Mouse (Mus musculus): ENCODE data around the gene Tfap2a. TPM values are rescaled to one million over a fixed set of nuclear protein-coding genes. Genes with fewer than 3 reads are reported as not detected.

The Tfap2a gene
- polyA plus RNA-seq, 1 experiment from 2014 or later = 8.4 TPM

- DNase-seq (ENCODE audit: low spot score) = no peak
- H3K4me2 ChIP-seq (ENCODE audit: low read depth, low read length) = peak overlapping the region; percentile 59
- H3K36me3 ChIP-seq (replicated peaks; ENCODE audit: control insufficient read depth, insufficient read depth, low read depth, low read length) = no peaks in the 10 kb centered on the region
- H3K9ac ChIP-seq (replicated peaks; ENCODE audit: low read length) = no peak overlapping the region; the same call in 1 of the 2 replicates
- no peaks in the 10 kb centered on the region for H3K9me3 ChIP-seq (replicated peaks; ENCODE audit: control insufficient read depth, low read length)
- WGBS = under 1% methylated on average over 19 of the region's 19 CpGs
- peaks cover 55% of the 10 kb centered on the region for H3K27me3 ChIP-seq (ENCODE audit: control insufficient read depth, insufficient read depth, low read length)
- no peak; the same call in 1 of the 2 replicates for ATAC-seq (replicated peaks; ENCODE audit: insufficient number of reproducible peaks, low FRiP score, low TSS enrichment, low read depth)
- H3K4me3 ChIP-seq (ENCODE audit: low read depth, low read length) = peak overlapping the region; percentile 24
- H3K4me1 ChIP-seq (ENCODE audit: control insufficient read depth, insufficient read depth, low read length) = peaks cover 4% of the 10 kb centered on the region; the same call in 1 of the 2 replicates
- H3K27ac ChIP-seq (replicated peaks; ENCODE audit: low read depth, low read length) = no peak overlapping the region
Measured at GRCm38 (mm10) chr13:40744111-40744805, 6.1 kb upstream of the Tfap2a start.

DNA sequence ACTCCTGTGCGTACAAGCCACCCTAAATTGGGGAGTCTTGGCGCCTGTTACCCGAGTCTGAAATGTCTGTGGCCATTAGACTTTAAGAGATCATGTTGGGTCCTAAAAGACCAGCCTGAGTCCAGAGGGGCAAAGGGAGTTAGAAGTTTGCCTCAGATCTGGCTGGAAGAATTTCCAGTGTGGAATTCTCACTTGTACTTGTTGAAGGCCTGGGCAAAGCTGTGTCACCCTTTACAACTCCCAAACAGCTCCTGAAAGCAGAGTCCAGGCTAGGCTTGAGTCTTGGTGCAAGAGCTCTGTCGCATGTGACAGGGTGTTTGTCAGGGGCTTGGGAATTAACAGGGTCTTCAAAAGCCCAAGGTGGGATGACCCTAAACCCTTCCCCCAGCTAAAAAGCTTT is 5.0 kb upstream of the Tfap2a start:
- Histone ChIP-seq H3K9ac (replicated peaks; ENCODE audit: low read length) (no peak overlapping the region), H3K4me1 (ENCODE audit: control insufficient read depth, insufficient read depth, low read length) (peaks cover 4% of the 10 kb centered on the region; the same call in 1 of the 2 replicates), H3K36me3 (replicated peaks; ENCODE audit: control insufficient read depth, insufficient read depth, low read depth, low read length) (no peaks in the 10 kb centered on the region), H3K4me3 (ENCODE audit: low read depth, low read length) (no peak overlapping the region), H3K4me2 (ENCODE audit: low read depth, low read length) (no peak overlapping the region), H3K27me3 (ENCODE audit: control insufficient read depth, insufficient read depth, low read length) (peaks cover 65% of the 10 kb centered on the region), H3K9me3 (replicated peaks; ENCODE audit: control insufficient read depth, low read length) (no peaks in the 10 kb centered on the region), H3K27ac (replicated peaks; ENCODE audit: low read depth, low read length) (no peak overlapping the region)
- 14% methylated on average over 4 of the region's 4 CpGs for whole genome bisulfite sequencing
- ATAC-seq (replicated peaks; ENCODE audit: insufficient number of reproducible peaks, low FRiP score, low TSS enrichment, low read depth) = no peak
- DNase-seq (ENCODE audit: low spot score) = no peak

GRCm38 (mm10) chr13:40741841-40742550 is 3.8 kb upstream of the Tfap2a start:
- no peak overlapping the region for H3K9ac ChIP-seq (replicated peaks; ENCODE audit: low read length)
- H3K4me3 ChIP-seq (ENCODE audit: low read depth, low read length) = no peak overlapping the region
- no peaks in the 10 kb centered on the region for H3K9me3 ChIP-seq (replicated peaks; ENCODE audit: control insufficient read depth, low read length)
- H3K27ac ChIP-seq (replicated peaks; ENCODE audit: low read depth, low read length) = no peak overlapping the region
- 3% methylated on average over 25 of the region's 25 CpGs for WGBS
- DNase-seq (ENCODE audit: low spot score) = no peak
- ATAC-seq (replicated peaks; ENCODE audit: insufficient number of reproducible peaks, low FRiP score, low TSS enrichment, low read depth) = no peak
- peaks cover 74% of the 10 kb centered on the region for H3K27me3 ChIP-seq (ENCODE audit: control insufficient read depth, insufficient read depth, low read length)
- H3K4me1 ChIP-seq (ENCODE audit: control insufficient read depth, insufficient read depth, low read length) = peaks cover 4% of the 10 kb centered on the region; the same call in 1 of the 2 replicates
- no peak overlapping the region for H3K4me2 ChIP-seq (ENCODE audit: low read depth, low read length)
- H3K36me3 ChIP-seq (replicated peaks; ENCODE audit: control insufficient read depth, insufficient read depth, low read depth, low read length) = no peaks in the 10 kb centered on the region

DNA sequence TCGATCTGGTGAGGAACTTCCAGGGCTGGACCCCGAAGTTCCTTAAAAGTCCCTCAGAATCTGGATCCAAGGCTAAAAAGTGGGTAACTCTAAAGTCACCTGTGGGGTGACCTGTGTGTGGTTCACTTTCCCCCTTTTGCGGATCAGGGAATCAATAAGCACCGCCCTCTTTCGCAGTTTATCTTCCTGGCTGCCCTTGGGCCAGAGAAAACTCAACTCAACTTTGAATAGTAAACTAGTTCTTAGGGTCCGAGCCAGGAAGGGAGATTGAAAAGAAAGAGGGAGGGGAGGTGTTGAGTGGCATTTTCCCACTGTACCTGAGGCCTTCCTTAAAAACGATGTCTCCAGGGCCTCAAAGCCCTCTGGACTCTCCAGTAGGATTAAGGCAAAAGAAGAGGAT is 3.3 kb upstream of the Tfap2a start:
- no peaks in the 10 kb centered on the region for H3K9me3 ChIP-seq (replicated peaks; ENCODE audit: control insufficient read depth, low read length)
- no peak overlapping the region for H3K4me2 ChIP-seq (ENCODE audit: low read depth, low read length)
- no peak for DNase-seq (ENCODE audit: low spot score)
- no peak overlapping the region for H3K4me3 ChIP-seq (ENCODE audit: low read depth, low read length)
- WGBS = 3% methylated on average over 7 of the region's 7 CpGs
- peaks cover 4% of the 10 kb centered on the region; the same call in 1 of the 2 replicates for H3K4me1 ChIP-seq (ENCODE audit: control insufficient read depth, insufficient read depth, low read length)
- H3K9ac ChIP-seq (replicated peaks; ENCODE audit: low read length) = no peak overlapping the region
- peaks cover 79% of the 10 kb centered on the region for H3K27me3 ChIP-seq (ENCODE audit: control insufficient read depth, insufficient read depth, low read length)
- ATAC-seq (replicated peaks; ENCODE audit: insufficient number of reproducible peaks, low FRiP score, low TSS enrichment, low read depth) = no peak
- H3K27ac ChIP-seq (replicated peaks; ENCODE audit: low read depth, low read length) = no peak overlapping the region
- no peaks in the 10 kb centered on the region for H3K36me3 ChIP-seq (replicated peaks; ENCODE audit: control insufficient read depth, insufficient read depth, low read depth, low read length)

DNA sequence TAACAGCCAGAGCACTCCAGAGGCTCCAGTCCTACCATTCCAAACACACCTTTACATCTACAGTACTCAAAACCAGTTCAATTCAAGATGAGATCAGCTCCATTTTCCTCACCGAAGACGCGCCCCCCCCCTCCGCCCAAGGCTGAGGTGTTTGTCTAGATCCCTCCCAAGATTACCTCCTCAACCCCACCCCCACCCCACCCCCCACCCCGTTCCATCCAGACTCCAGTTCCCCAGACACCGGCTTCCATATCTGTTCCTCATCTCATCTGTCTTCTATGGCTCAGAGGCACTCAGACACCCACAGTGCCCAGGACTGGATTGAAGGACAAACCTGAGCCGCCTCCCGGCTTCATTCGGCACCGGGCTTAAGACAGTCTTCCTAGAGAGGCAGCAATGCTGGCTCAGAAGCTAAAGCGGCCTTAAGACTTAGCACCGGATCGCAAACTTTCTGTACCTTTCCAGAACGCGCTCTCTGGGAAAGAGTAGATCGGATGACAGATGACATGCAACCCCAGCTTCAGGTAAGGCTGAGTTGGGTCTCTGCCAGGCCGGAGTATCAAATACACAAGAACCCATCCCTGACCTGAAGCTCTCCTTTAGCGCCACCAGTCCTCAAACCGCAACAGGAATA is 2.7 kb upstream of the Tfap2a start:
- Histone ChIP-seq H3K4me1 (ENCODE audit: control insufficient read depth, insufficient read depth, low read length) (peaks cover 4% of the 10 kb centered on the region; the same call in 1 of the 2 replicates), H3K4me3 (ENCODE audit: low read depth, low read length) (no peak overlapping the region), H3K9ac (replicated peaks; ENCODE audit: low read length) (no peak overlapping the region), H3K36me3 (replicated peaks; ENCODE audit: control insufficient read depth, insufficient read depth, low read depth, low read length) (no peaks in the 10 kb centered on the region), H3K27me3 (ENCODE audit: control insufficient read depth, insufficient read depth, low read length) (peaks cover 83% of the 10 kb centered on the region), H3K4me2 (ENCODE audit: low read depth, low read length) (no peak overlapping the region), H3K27ac (replicated peaks; ENCODE audit: low read depth, low read length) (no peak overlapping the region), H3K9me3 (replicated peaks; ENCODE audit: control insufficient read depth, low read length) (no peaks in the 10 kb centered on the region)
- DNase-seq (ENCODE audit: low spot score) (peak; percentile 13), ATAC-seq (replicated peaks; ENCODE audit: insufficient number of reproducible peaks, low FRiP score, low TSS enrichment, low read depth) (no peak)
- 2% methylated on average over 19 of the region's 19 CpGs for WGBS

DNA sequence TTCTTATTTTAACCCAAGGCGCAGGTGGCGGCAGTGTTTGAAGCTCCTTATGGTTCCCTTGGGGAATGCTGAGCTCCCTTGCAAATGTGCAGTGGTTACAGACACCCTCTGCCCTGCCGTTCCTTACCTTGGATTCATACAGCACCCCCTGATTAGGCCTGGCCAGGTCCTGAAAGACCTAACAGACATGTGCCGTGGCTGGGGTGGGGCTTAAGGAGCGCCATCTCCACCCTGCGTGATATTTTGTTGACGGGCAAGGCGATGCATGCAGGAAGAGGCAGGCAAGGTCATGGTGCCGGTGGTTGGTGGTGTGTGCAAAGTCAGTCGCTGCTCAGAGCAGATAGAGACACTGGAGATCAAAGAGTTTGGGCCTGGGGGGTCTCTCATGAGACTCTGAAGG is 1.7 kb upstream of the Tfap2a start:
- no peaks in the 10 kb centered on the region for H3K36me3 ChIP-seq (replicated peaks; ENCODE audit: control insufficient read depth, insufficient read depth, low read depth, low read length)
- H3K4me2 ChIP-seq (ENCODE audit: low read depth, low read length) = no peak overlapping the region
- H3K9me3 ChIP-seq (replicated peaks; ENCODE audit: control insufficient read depth, low read length) = no peaks in the 10 kb centered on the region
- H3K4me3 ChIP-seq (ENCODE audit: low read depth, low read length) = no peak overlapping the region
- H3K27ac ChIP-seq (replicated peaks; ENCODE audit: low read depth, low read length) = no peak overlapping the region
- ATAC-seq (replicated peaks; ENCODE audit: insufficient number of reproducible peaks, low FRiP score, low TSS enrichment, low read depth) (no peak), DNase-seq (ENCODE audit: low spot score) (peak; percentile 13)
- peaks cover 4% of the 10 kb centered on the region; the same call in 1 of the 2 replicates for H3K4me1 ChIP-seq (ENCODE audit: control insufficient read depth, insufficient read depth, low read length)
- H3K9ac ChIP-seq (replicated peaks; ENCODE audit: low read length) = no peak overlapping the region
- WGBS = 5% methylated on average over 10 of the region's 10 CpGs
- H3K27me3 ChIP-seq (ENCODE audit: control insufficient read depth, insufficient read depth, low read length) = peaks cover 80% of the 10 kb centered on the region

DNA sequence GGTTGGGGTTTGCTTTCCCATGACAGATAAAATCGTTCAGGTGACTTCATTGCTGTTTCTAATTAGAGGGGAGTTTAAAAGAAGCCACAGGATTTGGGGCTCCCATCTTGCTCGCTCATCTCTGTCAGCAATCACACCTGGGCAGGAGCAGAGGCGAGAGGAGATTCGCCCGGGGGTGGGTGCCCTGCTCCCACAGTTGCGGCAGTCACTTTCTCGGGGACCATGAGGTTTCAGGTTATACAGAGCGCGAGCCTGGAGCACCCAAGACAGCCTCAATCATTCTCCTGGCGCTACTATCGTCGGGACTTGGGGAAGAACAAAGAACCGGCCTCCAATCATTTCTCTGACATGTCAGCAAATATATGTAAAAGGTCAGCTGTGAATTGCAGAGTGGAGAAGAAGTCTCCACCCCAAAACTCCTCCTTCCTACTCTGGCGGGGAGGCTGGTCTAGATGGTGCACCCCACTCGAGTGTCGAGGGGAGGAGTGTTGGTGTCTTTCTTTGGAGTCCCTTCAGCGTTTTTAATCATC is 1.0 kb upstream of the Tfap2a start:
- no peak for ATAC-seq (replicated peaks; ENCODE audit: insufficient number of reproducible peaks, low FRiP score, low TSS enrichment, low read depth)
- H3K4me1 ChIP-seq (ENCODE audit: control insufficient read depth, insufficient read depth, low read length) = no peaks in the 10 kb centered on the region
- peaks cover 79% of the 10 kb centered on the region for H3K27me3 ChIP-seq (ENCODE audit: control insufficient read depth, insufficient read depth, low read length)
- under 1% methylated on average over 17 of the region's 17 CpGs for WGBS
- no peak overlapping the region for H3K4me2 ChIP-seq (ENCODE audit: low read depth, low read length)
- H3K4me3 ChIP-seq (ENCODE audit: low read depth, low read length) = no peak overlapping the region
- peak; percentile 35 for DNase-seq (ENCODE audit: low spot score)
- no peaks in the 10 kb centered on the region for H3K9me3 ChIP-seq (replicated peaks; ENCODE audit: control insufficient read depth, low read length)
- no peak overlapping the region for H3K9ac ChIP-seq (replicated peaks; ENCODE audit: low read length)
- no peaks in the 10 kb centered on the region for H3K36me3 ChIP-seq (replicated peaks; ENCODE audit: control insufficient read depth, insufficient read depth, low read depth, low read length)
- no peak overlapping the region for H3K27ac ChIP-seq (replicated peaks; ENCODE audit: low read depth, low read length)

Data from embryonic facial prominence, embryonic 11.5 days (tissue).